Mouse (Mus musculus) CH12.LX (cell line): ENCODE results near the gene Notch3. TPM values are rescaled to one million over a fixed set of nuclear protein-coding genes. Genes with fewer than 3 reads are reported as not detected.
A peak's percentile ranks its signal among the peaks of the same experiment; 100 is the strongest.

Experiments
- DNase-seq: peaks from one replicate; pipeline ENCODE4 v3.0.0-alpha.2; 2013; ENCODE audit errors: extremely low read depth
- H3K27ac ChIP-seq: 2 replicates; pipeline ENCODE4 v1.5.1; 2012; ENCODE audit warnings: low read depth, mild to moderate bottlenecking, control low read depth, moderate library complexity; ENCODE audit not compliant: insufficient read depth
- H3K27me3 ChIP-seq: replicated peaks from 2 replicates; pipeline ENCODE3; 2012; ENCODE audit warnings: inconsistent platforms
- H3K36me3 ChIP-seq, 2 experiments: replicated peaks in 1 of 2; 2 replicates each; pipeline versions ENCODE3 to v1.6.1; 2012; ENCODE audit warnings: inconsistent platforms in 1 of 2, low read length in 1 of 2, mild to moderate bottlenecking in 1 of 2, mixed read lengths in 1 of 2, moderate library complexity in 1 of 2; ENCODE audit not compliant: control insufficient read depth in 1 of 2, insufficient read depth in 1 of 2
- H3K4me1 ChIP-seq, 2 experiments: 2 replicates each; pipeline ENCODE4 v1.6.1; 2012; ENCODE audit warnings: inconsistent platforms in 1 of 2, moderate library complexity in 1 of 2; ENCODE audit not compliant: insufficient read depth in 2 of 2, control insufficient read depth in 1 of 2
- H3K4me2 ChIP-seq: 2 replicates; pipeline ENCODE4 v1.6.1; 2012; ENCODE audit warnings: low read depth, mild to moderate bottlenecking, control low read depth; ENCODE audit not compliant: poor library complexity, insufficient read depth, severe bottlenecking
- H3K4me3 ChIP-seq, 3 experiments: fragments of 150-350 bp in 1 of 3; sonication (generic) in 1 of 3; replicated peaks in 1 of 3; 2 replicates each; pipeline versions ENCODE3 to v1.5.1; 2011 to 2012; ENCODE audit warnings: low read depth in 2 of 3, low read length in 2 of 3, mild to moderate bottlenecking in 2 of 3, moderate library complexity in 2 of 3, control low read depth in 1 of 3, improper control_type of control experiment in 1 of 3, inconsistent platforms in 1 of 3, mixed read lengths in 1 of 3; ENCODE audit not compliant: poor library complexity in 1 of 3
- H3K79me2 ChIP-seq: replicated peaks from 2 replicates; pipeline ENCODE4 v1.6.1; 2012; ENCODE audit warnings: mild to moderate bottlenecking, moderate library complexity; ENCODE audit not compliant: control insufficient read depth, poor library complexity, insufficient read depth, severe bottlenecking; ENCODE audit errors: extremely low read depth
- H3K9ac ChIP-seq: 2 replicates; pipeline ENCODE4 v1.6.1; 2012; ENCODE audit warnings: low read depth, mild to moderate bottlenecking, control low read depth, moderate library complexity; ENCODE audit not compliant: insufficient read depth
- H3K9me3 ChIP-seq: replicated peaks from 2 replicates; pipeline ENCODE3; 2012; ENCODE audit warnings: low read length, inconsistent platforms, mixed read lengths
- CHD1 ChIP-seq: IDR thresholded peaks from 2 replicates; pipeline ENCODE4 v1.6.1; 2012; ENCODE audit warnings: low read depth, low read length, improper control_type of control experiment, inconsistent platforms
- CTCF ChIP-seq, 2 experiments: IDR thresholded peaks in 1 of 2; conservative IDR thresholded peaks in 1 of 2; 2 replicates each; pipeline ENCODE4 v1.5.1; 2011 to 2012; ENCODE audit warnings: low read depth in 2 of 2, low read length in 2 of 2, improper control_type of control experiment in 1 of 2, inconsistent platforms in 1 of 2, mild to moderate bottlenecking in 1 of 2, moderate library complexity in 1 of 2
- E2F4 ChIP-seq: IDR thresholded peaks from 2 replicates; pipeline ENCODE4 v1.6.1; 2011; ENCODE audit warnings: low read depth, low read length, improper control_type of control experiment; ENCODE audit not compliant: insufficient replicate concordance
- ELF1 ChIP-seq: IDR thresholded peaks from 2 replicates; pipeline ENCODE4 v1.6.1; 2014; ENCODE audit warnings: low read depth, mild to moderate bottlenecking, inconsistent platforms, low read length, improper control_type of control experiment
- EP300 ChIP-seq: IDR thresholded peaks from 2 replicates; pipeline ENCODE4 v1.6.1; 2011; ENCODE audit warnings: low read length, improper control_type of control experiment
- ETS1 ChIP-seq: conservative IDR thresholded peaks from 2 replicates; pipeline ENCODE4 v1.6.1; 2012; ENCODE audit warnings: low read depth, mild to moderate bottlenecking, inconsistent platforms, low read length, improper control_type of control experiment, moderate library complexity
- GABPA ChIP-seq: IDR thresholded peaks from 2 replicates; pipeline ENCODE4 v1.6.1; 2012; ENCODE audit warnings: low read depth, low read length, improper control_type of control experiment, inconsistent platforms; ENCODE audit not compliant: insufficient replicate concordance
- HCFC1 ChIP-seq: IDR thresholded peaks from 2 replicates; pipeline ENCODE4 v1.6.1; 2012; ENCODE audit warnings: low read depth, mild to moderate bottlenecking, inconsistent platforms, low read length, improper control_type of control experiment
- JUN ChIP-seq: IDR thresholded peaks from 2 replicates; pipeline ENCODE4 v1.6.1; 2011; ENCODE audit warnings: low read depth, mild to moderate bottlenecking, low read length, improper control_type of control experiment, moderate library complexity; ENCODE audit not compliant: insufficient read depth
- JUND ChIP-seq: conservative IDR thresholded peaks from 2 replicates; pipeline ENCODE4 v1.6.1; 2011; ENCODE audit warnings: low read depth, low read length, improper control_type of control experiment
- KAT2A ChIP-seq: IDR thresholded peaks from 2 replicates; pipeline ENCODE4 v1.6.1; 2012; ENCODE audit warnings: low read length, improper control_type of control experiment, inconsistent platforms; ENCODE audit not compliant: insufficient replicate concordance
- MXI1 ChIP-seq: IDR thresholded peaks from 2 replicates; pipeline ENCODE4 v1.6.1; 2011; ENCODE audit warnings: mild to moderate bottlenecking, low read depth, low read length, improper control_type of control experiment
- NRF1 ChIP-seq: IDR thresholded peaks from 2 replicates; pipeline ENCODE4 v1.6.1; 2014; ENCODE audit warnings: low read depth, mild to moderate bottlenecking, inconsistent platforms, low read length, improper control_type of control experiment, moderate library complexity
- PAX5 ChIP-seq: IDR thresholded peaks from 2 replicates; pipeline ENCODE4 v1.6.1; 2012; ENCODE audit warnings: low read length, inconsistent platforms, mixed read lengths
- POLR2A ChIP-seq: IDR thresholded peaks from 2 replicates; pipeline ENCODE4 v1.6.1; 2011; ENCODE audit warnings: low read depth, mild to moderate bottlenecking, improper control_type of control experiment, low read length
- RAD21 ChIP-seq: IDR thresholded peaks from 2 replicates; pipeline ENCODE4 v1.6.1; 2011; ENCODE audit warnings: low read depth, mild to moderate bottlenecking, low read length, improper control_type of control experiment, moderate library complexity
- SMC3 ChIP-seq: IDR thresholded peaks from 2 replicates; pipeline ENCODE4 v1.6.1; 2011; ENCODE audit warnings: low read depth, low read length, improper control_type of control experiment
- USF1 ChIP-seq: IDR thresholded peaks from 2 replicates; pipeline ENCODE4 v1.6.1; 2014; ENCODE audit warnings: low read depth, mild to moderate bottlenecking, inconsistent platforms, low read length, improper control_type of control experiment
- ZKSCAN1 ChIP-seq: IDR thresholded peaks from 2 replicates; pipeline ENCODE4 v1.6.1; 2012; ENCODE audit warnings: low read depth, inconsistent platforms, low read length, improper control_type of control experiment, borderline replicate concordance
- dilution Hi-C: fragments of 300-500 bp; cut with MboI; formaldehyde crosslinking; loops from 2 replicates; pipeline ENCODE4 v1.14.3; 2020; ENCODE audit warnings: low sequenced_read_pairs; ENCODE audit not compliant: extremely low pct_unique_long_range_greater_than_20kb, extremely low pct_ligation_motif_present
- in situ Hi-C: fragments of 300-500 bp; cut with MboI; formaldehyde crosslinking; loops from 3 replicates; pipeline ENCODE4 v1.14.3; 2019; ENCODE audit warnings: low sequenced_read_pairs, low pct_ligation_motif_present, low pct_unique_long_range_greater_than_20kb, mixed read lengths
- polyA plus RNA-seq: library from polyadenylated mRNA; unstranded; fragments of >175 nt; gene quantifications from 2 replicates; pipeline ENCODE4 v1.2.1, GENCODE M21; 2012; ENCODE audit warnings: low read depth; ENCODE audit not compliant: insufficient read length
- total RNA-seq, 2 experiments: library from RNA; depleted of rRNA; stranded (reverse); fragments of 300-350 nt in 1 of 2; fragments of >200 nt in 1 of 2; gene quantifications; 2 replicates each; pipeline ENCODE4 v1.2.3; 2012 to 2014

Notch3 gene
- total and polyA plus RNA-seq, 3 experiments = 0.17 TPM; not detected in 2

DNA sequence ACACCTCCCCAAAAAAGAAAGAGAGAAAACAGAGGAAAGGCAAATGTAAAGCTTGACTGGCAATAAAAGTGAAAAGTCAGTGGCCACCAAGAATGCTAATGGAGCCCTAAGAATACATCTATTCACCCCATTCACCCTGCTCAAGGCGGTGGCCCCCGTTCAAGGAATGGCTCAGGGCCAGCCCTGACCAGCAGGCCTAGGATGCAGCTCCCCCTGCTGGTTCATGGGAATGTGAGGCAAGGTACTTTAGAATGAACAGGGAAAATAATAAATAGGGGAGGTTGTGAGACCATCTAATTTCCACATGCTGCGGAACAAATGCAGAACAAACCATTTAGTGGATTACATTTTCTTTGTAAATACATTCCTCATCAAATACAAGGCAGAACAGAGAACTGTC, 43.1 kb upstream of the Notch3 start:
- no peak overlapping the region for H3K9ac ChIP-seq
- dilution Hi-C loops (no loop called here), in situ Hi-C loops (loop anchor here (10.0 kb wide), 1 partner anchor 65 kb away; no protein-coding TSS in a partner anchor)
- no peak overlapping the region for H3K27ac ChIP-seq
- peaks cover 85 to 96% of the 10 kb centered on the region in 2 experiments for H3K36me3 ChIP-seq
- no peak for TF ChIP-seq ELF1
- TF ChIP-seq CTCF (conservative IDR thresholded peaks at IDR 0.05 in 1 of 2, IDR thresholded peaks at IDR 0.05 in 1 of 2; ENCODE audit: low read depth in 2 of 2, low read length in 2 of 2) = peak in 1 of 2 experiments; percentile 67; a peak in 2 of 4 replicates
- TF ChIP-seq SMC3 = peak; percentile 53
- peak; percentile 59 for TF ChIP-seq RAD21
- no peaks in the 10 kb centered on the region for H3K4me1 ChIP-seq
- H3K4me3 ChIP-seq = no peak overlapping the region
- no peaks in the 10 kb centered on the region for H3K9me3 ChIP-seq
- H3K27me3 ChIP-seq = no peaks in the 10 kb centered on the region
- peaks cover 4% of the 10 kb centered on the region; the same call in 1 of the 2 replicates for H3K79me2 ChIP-seq
- peak; percentile 20 for DNase-seq
- no peak overlapping the region for H3K4me2 ChIP-seq

DNA sequence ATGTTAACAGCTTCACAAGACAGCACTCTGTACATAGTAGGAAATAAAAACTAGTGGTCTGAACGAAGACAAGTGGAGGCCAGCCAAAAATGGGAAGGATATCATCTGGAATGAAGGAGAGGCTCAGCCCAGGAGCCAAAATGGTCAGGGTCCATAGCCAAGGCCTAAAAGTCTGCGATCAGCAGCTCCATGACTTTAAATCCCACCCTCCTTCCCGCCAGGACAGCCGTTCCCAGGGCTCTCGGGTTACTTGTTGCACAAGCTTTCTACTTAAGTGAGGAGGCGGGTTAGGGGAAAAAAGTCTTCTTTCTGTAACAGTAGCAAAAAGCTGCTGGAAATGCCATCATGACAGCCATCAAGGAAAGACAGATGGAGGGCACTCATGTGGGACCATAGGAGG, 42.5 kb upstream of the Notch3 start:
- dilution Hi-C loops (no loop called here), in situ Hi-C loops (loop anchor here (10.0 kb wide), 1 partner anchor 64 kb away; no protein-coding TSS in a partner anchor)
- Histone ChIP-seq H3K36me3 (peaks cover 85 to 96% of the 10 kb centered on the region in 2 experiments), H3K9me3 (no peaks in the 10 kb centered on the region), H3K27me3 (no peaks in the 10 kb centered on the region), H3K4me3 (no peak overlapping the region)
- no peak for DNase-seq
- TF ChIP-seq CHD1 = no peak
- TF ChIP-seq HCFC1 = no peak
- no peak for TF ChIP-seq EP300
- no peak for TF ChIP-seq RAD21
- TF ChIP-seq PAX5 = no peak
- TF ChIP-seq JUND = no peak
- TF ChIP-seq USF1 = no peak
- no peak for TF ChIP-seq GABPA
- no peak for TF ChIP-seq ELF1
- no peak for TF ChIP-seq ETS1
- TF ChIP-seq KAT2A = no peak
- no peak for TF ChIP-seq NRF1
- no peak for TF ChIP-seq ZKSCAN1
- TF ChIP-seq MXI1 = no peak
- no peak for TF ChIP-seq JUN
- TF ChIP-seq POLR2A = no peak
- TF ChIP-seq E2F4 = no peak
- TF ChIP-seq, all 38 proteins: peak for 0
- H3K79me2 ChIP-seq = peaks cover 4% of the 10 kb centered on the region; the same call in 1 of the 2 replicates
- no peaks in the 10 kb centered on the region for H3K4me1 ChIP-seq
- H3K4me2 ChIP-seq = no peak overlapping the region
- no peak overlapping the region for H3K27ac ChIP-seq
- no peak overlapping the region for H3K9ac ChIP-seq
